Mouse (Mus musculus) embryonic facial prominence, embryonic 10.5 days (tissue): ENCODE measurements around the gene Wdr78. TPM values are rescaled to one million over a fixed set of nuclear protein-coding genes. Genes with fewer than 3 reads are reported as not detected.
A peak's percentile ranks its signal among the peaks of the same experiment; 100 is the strongest.

Source experiments
- DNase-seq: peaks from one replicate; pipeline ENCODE4 v3.0.0-alpha.2; 2017; ENCODE audit warnings: low spot score
- H3K27ac ChIP-seq: fragments of 300-500 bp; sonication (generic); replicated peaks from 2 replicates; pipeline ENCODE4 v1.5.1; 2016; ENCODE audit warnings: mild to moderate bottlenecking
- H3K27me3 ChIP-seq: fragments of 300-500 bp; sonication (generic); replicated peaks from 2 replicates; pipeline ENCODE4 v1.6.1; 2016; ENCODE audit warnings: low read depth, mild to moderate bottlenecking; ENCODE audit not compliant: poor library complexity, severe bottlenecking
- H3K36me3 ChIP-seq: fragments of 300-500 bp; sonication (generic); replicated peaks from 2 replicates; pipeline ENCODE4 v1.6.1; 2016; ENCODE audit warnings: mild to moderate bottlenecking, moderate library complexity
- H3K4me1 ChIP-seq: fragments of 300-500 bp; sonication (generic); 2 replicates; pipeline ENCODE4 v1.6.1; 2016
- H3K4me3 ChIP-seq: fragments of 300-500 bp; sonication (generic); 2 replicates; pipeline ENCODE4 v1.5.1; 2016; ENCODE audit warnings: mild to moderate bottlenecking, moderate library complexity
- H3K9me3 ChIP-seq: fragments of 300-500 bp; sonication (generic); 2 replicates; pipeline ENCODE4 v1.6.1; 2016; ENCODE audit warnings: mild to moderate bottlenecking
- WGBS: fragments of 180-500 bp; shearing (Covaris S2); methylation state at CpG from one replicate; pipeline ENCODE4 v1.1.7; 2016; 5-methylcytosine and 5-hydroxymethylcytosine counted together
- polyA plus RNA-seq: library from polyadenylated mRNA; unstranded; fragments of >200 nt; fragmentation: Nextera tagmentation; extraction: Ambion mirVana; gene quantifications from 2 replicates; pipeline ENCODE4 v1.2.1, GENCODE M21; 2016

The Wdr78 gene
- 4.2 and 4.7 TPM in 2 replicates for polyA plus RNA-seq

- H3K27me3 ChIP-seq, result no peaks in the 10 kb centered on the region
- peak within 1 kb of the TSS; percentile 91 for H3K4me3 ChIP-seq
- peak; percentile 98 for DNase-seq
- peak within 1 kb of the TSS; percentile 100 for H3K27ac ChIP-seq
- no peaks in the 10 kb centered on the region for H3K9me3 ChIP-seq
- H3K4me1 ChIP-seq, result peaks cover 29% of the 10 kb centered on the region
- H3K36me3 ChIP-seq, result peaks cover 23% of the 10 kb centered on the region
- under 1% methylated on average over 89 of the region's 90 CpGs for WGBS
Measured at GRCm38 (mm10) chr4:103114184-103115111, at the start of gene Wdr78, which contains the start of gene Mier1. Gene Wdr78, minus strand, starts transcription at chr4:103114555. Gene Mier1, plus strand, starts transcription at chr4:103114390.

- Histone ChIP-seq H3K27me3 (no peaks in the 10 kb centered on the region), H3K4me1 (no peaks in the 10 kb centered on the region), H3K9me3 (no peaks in the 10 kb centered on the region), H3K27ac (no peak overlapping the region), H3K4me3 (no peak overlapping the region), H3K36me3 (peaks cover 96% of the 10 kb centered on the region)
- WGBS, result 89% methylated on average over 4 of the region's 4 CpGs
- no peak for DNase-seq
Measured at GRCm38 (mm10) chr4:103158781-103159180, 44.4 kb upstream of the Wdr78 start.

- DNase-seq, result no peak
- H3K4me3 ChIP-seq, result no peak overlapping the region
- peaks cover 100% of the 10 kb centered on the region for H3K36me3 ChIP-seq
- no peaks in the 10 kb centered on the region for H3K9me3 ChIP-seq
- H3K27me3 ChIP-seq, result no peaks in the 10 kb centered on the region
- no peak overlapping the region for H3K27ac ChIP-seq
- 88% methylated on average over 5 of the region's 5 CpGs for WGBS
- H3K4me1 ChIP-seq, result no peaks in the 10 kb centered on the region
Measured at GRCm38 (mm10) chr4:103151946-103152345, 37.6 kb upstream of the Wdr78 start.

GRCm38 (mm10) chr4:103146339-103146738 is 32.0 kb upstream of the Wdr78 start:
- peak; percentile 75 for DNase-seq
- H3K9me3 ChIP-seq, result no peaks in the 10 kb centered on the region
- no peaks in the 10 kb centered on the region for H3K27me3 ChIP-seq
- no peak overlapping the region for H3K4me3 ChIP-seq
- WGBS, result 52% methylated on average over 5 of the region's 5 CpGs
- no peak overlapping the region for H3K27ac ChIP-seq
- H3K4me1 ChIP-seq, result no peaks in the 10 kb centered on the region
- H3K36me3 ChIP-seq, result peaks cover 87% of the 10 kb centered on the region

- Histone ChIP-seq H3K4me3 (no peak overlapping the region), H3K27ac (no peak overlapping the region), H3K27me3 (no peaks in the 10 kb centered on the region), H3K4me1 (no peaks in the 10 kb centered on the region), H3K36me3 (peaks cover 80% of the 10 kb centered on the region), H3K9me3 (no peaks in the 10 kb centered on the region)
- WGBS, result 83% methylated on average over 1 of the region's 1 CpGs
- no peak for DNase-seq
Measured at GRCm38 (mm10) chr4:103136946-103137345, 22.6 kb upstream of the Wdr78 start.

- Histone ChIP-seq H3K27me3 (no peaks in the 10 kb centered on the region), H3K9me3 (no peaks in the 10 kb centered on the region), H3K27ac (no peak overlapping the region), H3K4me3 (no peak overlapping the region), H3K4me1 (0 out of 2 replicates have a peak, but pooled peaks cover 4% of the 10 kb centered on the region), H3K36me3 (peaks cover 8% of the 10 kb centered on the region)
- WGBS, result 87% methylated on average over 4 of the region's 4 CpGs
- DNase-seq, result no peak
Measured at GRCm38 (mm10) chr4:103126533-103126932, 12.2 kb upstream of the Wdr78 start.

GRCm38 (mm10) chr4:103123606-103124005 is 9.3 kb upstream of the Wdr78 start:
- Histone ChIP-seq H3K4me3 (no peak overlapping the region), H3K36me3 (no peaks in the 10 kb centered on the region; the same call in 1 of the 2 replicates), H3K27ac (no peak overlapping the region), H3K27me3 (no peaks in the 10 kb centered on the region), H3K4me1 (peaks cover 23% of the 10 kb centered on the region), H3K9me3 (no peaks in the 10 kb centered on the region)
- no peak for DNase-seq

GRCm38 (mm10) chr4:103123086-103123485 is 8.7 kb upstream of the Wdr78 start:
- H3K27ac ChIP-seq, result no peak overlapping the region
- DNase-seq, result no peak
- peaks cover 25% of the 10 kb centered on the region for H3K4me1 ChIP-seq
- no peaks in the 10 kb centered on the region; the same call in 1 of the 2 replicates for H3K36me3 ChIP-seq
- H3K27me3 ChIP-seq, result no peaks in the 10 kb centered on the region
- H3K4me3 ChIP-seq, result no peak overlapping the region
- no peaks in the 10 kb centered on the region for H3K9me3 ChIP-seq
- 70% methylated on average over 2 of the region's 2 CpGs for WGBS

- H3K4me3 ChIP-seq, result peak overlapping the region; percentile 92
Measured at GRCm38 (mm10) chr4:103120874-103121389, 6.6 kb upstream of the Wdr78 start.

GRCm38 (mm10) chr4:103120395-103120794 is 6.0 kb upstream of the Wdr78 start:
- Histone ChIP-seq H3K4me3 (peak overlapping the region; percentile 92), H3K27me3 (no peaks in the 10 kb centered on the region), H3K36me3 (peaks cover 6% of the 10 kb centered on the region), H3K27ac (peak overlapping the region; percentile 98; the same call in 1 of the 2 replicates), H3K9me3 (no peaks in the 10 kb centered on the region), H3K4me1 (peaks cover 30% of the 10 kb centered on the region)
- DNase-seq, result no peak
- 50% methylated on average over 3 of the region's 3 CpGs for WGBS

More at GRCm38 (mm10) chr4:103120874-103121389, 6.6 kb upstream of the Wdr78 start:
- 87% methylated on average over 9 of the region's 9 CpGs for WGBS
- Histone ChIP-seq H3K4me1 (peaks cover 25% of the 10 kb centered on the region), H3K27me3 (no peaks in the 10 kb centered on the region), H3K36me3 (peaks cover 6% of the 10 kb centered on the region), H3K27ac (no peak overlapping the region), H3K9me3 (no peaks in the 10 kb centered on the region)
- DNase-seq, result no peak

GRCm38 (mm10) chr4:103120028-103120384 is 5.7 kb upstream of the Wdr78 start:
- peaks cover 34% of the 10 kb centered on the region for H3K4me1 ChIP-seq
- peaks cover 6% of the 10 kb centered on the region for H3K36me3 ChIP-seq
- DNase-seq, result no peak
- no peaks in the 10 kb centered on the region for H3K27me3 ChIP-seq
- 22% methylated on average over 4 of the region's 4 CpGs for WGBS
- peak overlapping the region; percentile 98 for H3K27ac ChIP-seq
- peak overlapping the region; percentile 92 for H3K4me3 ChIP-seq
- no peaks in the 10 kb centered on the region for H3K9me3 ChIP-seq

GRCm38 (mm10) chr4:103119229-103120027 is 5.1 kb upstream of the Wdr78 start:
- DNase-seq, result peak; percentile 87
- peak overlapping the region; percentile 98 for H3K27ac ChIP-seq
- under 1% methylated on average over 111 of the region's 111 CpGs for WGBS
- no peaks in the 10 kb centered on the region for H3K9me3 ChIP-seq
- H3K4me3 ChIP-seq, result peak overlapping the region; percentile 92
- peaks cover 6% of the 10 kb centered on the region for H3K36me3 ChIP-seq
- peaks cover 37% of the 10 kb centered on the region for H3K4me1 ChIP-seq
- H3K27me3 ChIP-seq, result no peaks in the 10 kb centered on the region
